Comparison of ENCODE assay signal across 8 mouse cellular contexts in genomic region chr11:61377881-61378613, GRCm38 (mm10). TPM values are rescaled to one million over a fixed set of nuclear protein-coding genes. Genes with fewer than 3 reads are reported as not detected.
DNase-seq lines count a peak whose midpoint lies in the region; ATAC-seq lines count a peak whose summit lies in the region.

TSS of gene Slc47a1 (minus strand) at chr11:61378345.

- no peaks in the 10 kb centered on the region for H3K36me3 ChIP-seq in megakaryocyte, embryonic 14.5 days (replicated peaks; ENCODE audit: low read length)
- H3K36me3 ChIP-seq in intestine, embryonic 15.5 days: no peaks in the 10 kb centered on the region
- H3K36me3 ChIP-seq in liver, embryonic 15.5 days (replicated peaks): no peaks in the 10 kb centered on the region

- 14% methylated on average over 39 of the region's 39 CpGs for WGBS in intestine, embryonic 15.5 days
- 14% methylated on average over 39 of the region's 39 CpGs for WGBS in liver, embryonic 15.5 days (ENCODE audit: insufficient replicate concordance)

- peaks cover 89% of the 10 kb centered on the region for H3K27me3 ChIP-seq in megakaryocyte, embryonic 14.5 days (replicated peaks)
- peaks cover 20% of the 10 kb centered on the region for H3K27me3 ChIP-seq in intestine, embryonic 15.5 days (replicated peaks)
- H3K27me3 ChIP-seq in liver, embryonic 15.5 days: peaks cover 40% of the 10 kb centered on the region

- H3K27ac ChIP-seq in intestine, embryonic 15.5 days: no peak within 1 kb of the TSS
- peak within 1 kb of the TSS; percentile 38; the same call in 1 of the 2 replicates for H3K27ac ChIP-seq in liver, embryonic 15.5 days (replicated peaks)

- H3K4me2 ChIP-seq in intestine, embryonic 15.5 days (replicated peaks): peak within 1 kb of the TSS; percentile 81
- peak within 1 kb of the TSS; percentile 55 for H3K4me2 ChIP-seq in liver, embryonic 15.5 days

- peaks cover 20% of the 10 kb centered on the region for H3K4me1 ChIP-seq in megakaryocyte, embryonic 14.5 days
- peaks cover 6% of the 10 kb centered on the region for H3K4me1 ChIP-seq in intestine, embryonic 15.5 days (replicated peaks)
- 0 out of 2 replicates have a peak, but pooled peaks cover 4% of the 10 kb centered on the region for H3K4me1 ChIP-seq in liver, embryonic 15.5 days (replicated peaks)

- H3K9me3 ChIP-seq in megakaryocyte, embryonic 14.5 days: peaks cover 22% of the 10 kb centered on the region
- no peaks in the 10 kb centered on the region for H3K9me3 ChIP-seq in intestine, embryonic 15.5 days
- no peaks in the 10 kb centered on the region for H3K9me3 ChIP-seq in liver, embryonic 15.5 days (replicated peaks)

- peak within 1 kb of the TSS; percentile 14 for H3K4me3 ChIP-seq in megakaryocyte, embryonic 14.5 days (replicated peaks)
- peak within 1 kb of the TSS; percentile 36 for H3K4me3 ChIP-seq in intestine, embryonic 15.5 days (replicated peaks)
- peak within 1 kb of the TSS; percentile 36 for H3K4me3 ChIP-seq in liver, embryonic 15.5 days (replicated peaks)

- no peak for ATAC-seq in megakaryocyte, adult 5-6 weeks (ENCODE audit: poor library complexity, severe bottlenecking)
- ATAC-seq in intestine, embryonic 15.5 days: peak; percentile 81
- ATAC-seq in liver, embryonic 15.5 days (ENCODE audit: insufficient read depth): peak; percentile 51

- peak; percentile 36 for DNase-seq in gastrocnemius, postnatal 25 days
- peak; percentile 35 for DNase-seq in retina, embryonic 14.5 days (ENCODE audit: low spot score)
- no peak for DNase-seq in layer of hippocampus, postnatal 36 days
- no peak for DNase-seq in c-Kit-positive CD71-positive TER-119-positive erythroid progenitor cells, embryonic 14.5 days (ENCODE audit: low spot score)

- peak within 1 kb of the TSS; percentile 34 for H3K9ac ChIP-seq in intestine, embryonic 15.5 days
- no peak within 1 kb of the TSS for H3K9ac ChIP-seq in liver, embryonic 15.5 days

RNA-seq across cellular contexts. Expression of gene Slc47a1, which starts in this region (rescaled TPM):
- polyA plus RNA-seq in megakaryocyte, embryonic 14.5 days (2012; ENCODE audit: insufficient read depth, low replicate concordance): not detected in 2 replicates
- total RNA-seq in megakaryocyte, adult 5-6 weeks (2015): not detected in 2 replicates
- total RNA-seq in megakaryocyte, adult 5-6 weeks (2017): not detected in 2 replicates
- 10 to 100 TPM; 16.1 to 20.7 TPM for total RNA-seq in gastrocnemius, postnatal 25 days (2021)
- polyA plus RNA-seq in intestine, embryonic 15.5 days (2015; fragmentation: Nextera tagmentation; extraction: Ambion mirVana): 4.8 and 5.9 TPM in 2 replicates
- 14.6 and 17.9 TPM in 2 replicates for polyA plus RNA-seq in liver, embryonic 15.5 days (2015; fragmentation: Nextera tagmentation; extraction: Ambion mirVana)
- total RNA-seq in layer of hippocampus, postnatal 36 days (2021): 1 to 10 TPM in 1 of 2 experiments, under 1 TPM in 1; 0.40 to 3.5 TPM

Comparison
In these comparisons a context has a peak if more than half of its experiments do, and no peak if none do; other contexts are left out.
1. DNase-seq: peak in gastrocnemius, postnatal 25 days (single experiment) and retina, embryonic 14.5 days (single experiment); none in layer of hippocampus, postnatal 36 days (0 of 2) and c-Kit-positive CD71-positive TER-119-positive erythroid progenitor cells, embryonic 14.5 days (single experiment).
2. Peak in every context shown above with its lines, with median percentiles within 50 percentile points of each other: H3K4me3 ChIP-seq.